Mouse (Mus musculus) heart, adult 8-10 months (tissue): Measurements from ENCODE around the gene Crtc3. TPM values are rescaled to one million over a fixed set of nuclear protein-coding genes. Genes with fewer than 3 reads are reported as not detected.

Source experiments
- DNase-seq: peaks from one replicate; pipeline ENCODE4 v3.0.0; 2022; ENCODE audit warnings: low spot score
- total RNA-seq, 4 experiments: library from RNA; stranded (reverse); gene quantifications; 2 replicates each; pipeline ENCODE4 v1.2.4; 2022

The Crtc3 gene
- total RNA-seq, 4 experiments from 2014 or later = 10.7 to 12.1 (median 11.7) TPM

- DNase-seq = no peak
Measured at GRCm38 (mm10) chr7:80641497-80641896, 47.2 kb downstream of the Crtc3 start.

GRCm38 (mm10) chr7:80639981-80640380, 48.7 kb downstream of the Crtc3 start:
- no peak for DNase-seq

GRCm38 (mm10) chr7:80638460-80638859, 50.2 kb downstream of the Crtc3 start:
- DNase-seq = no peak

- DNase-seq = no peak
Measured at GRCm38 (mm10) chr7:80636953-80637800, 51.5 kb downstream of the Crtc3 start.

- DNase-seq = no peak
Measured at GRCm38 (mm10) chr7:80636288-80636952, 52.3 kb downstream of the Crtc3 start.

GRCm38 (mm10) chr7:80635866-80636265, 52.8 kb downstream of the Crtc3 start:
- DNase-seq = no peak

- DNase-seq = no peak
Measured at GRCm38 (mm10) chr7:80634741-80635140, 53.9 kb downstream of the Crtc3 start.

GRCm38 (mm10) chr7:80633635-80634034, 55.0 kb downstream of the Crtc3 start:
- no peak for DNase-seq

- no peak for DNase-seq
Measured at GRCm38 (mm10) chr7:80631993-80632392, 56.7 kb downstream of the Crtc3 start.

GRCm38 (mm10) chr7:80631405-80631804, 57.3 kb downstream of the Crtc3 start:
- no peak for DNase-seq

- no peak for DNase-seq
Measured at GRCm38 (mm10) chr7:80629369-80629768, 59.3 kb downstream of the Crtc3 start.

GRCm38 (mm10) chr7:80628708-80629183, 59.9 kb downstream of the Crtc3 start:
- no peak for DNase-seq

GRCm38 (mm10) chr7:80626943-80627342, 61.7 kb downstream of the Crtc3 start:
- DNase-seq = no peak

GRCm38 (mm10) chr7:80625841-80626240, 62.8 kb downstream of the Crtc3 start:
- DNase-seq = no peak

- DNase-seq = no peak
Measured at GRCm38 (mm10) chr7:80623276-80623675, 65.4 kb downstream of the Crtc3 start.

GRCm38 (mm10) chr7:80616096-80616495, 72.6 kb downstream of the Crtc3 start:
- DNase-seq = no peak

GRCm38 (mm10) chr7:80614042-80614441, 74.6 kb downstream of the Crtc3 start:
- DNase-seq = no peak

- no peak for DNase-seq
Measured at GRCm38 (mm10) chr7:80612191-80612787, 76.4 kb downstream of the Crtc3 start.

GRCm38 (mm10) chr7:80611646-80612045, 77.0 kb downstream of the Crtc3 start:
- DNase-seq = no peak

GRCm38 (mm10) chr7:80607503-80607902, 81.2 kb downstream of the Crtc3 start:
- DNase-seq = no peak

GRCm38 (mm10) chr7:80606435-80606834, 82.2 kb downstream of the Crtc3 start:
- no peak for DNase-seq

GRCm38 (mm10) chr7:80605557-80605930, 83.1 kb downstream of the Crtc3 start:
- no peak for DNase-seq
